Mouse (Mus musculus): ENCODE results near the gene Tk1. TPM values are rescaled to one million over a fixed set of nuclear protein-coding genes. Genes with fewer than 3 reads are reported as not detected.

Gene Tk1
- polyA plus RNA-seq, 1 experiment, result 52.8 TPM

DNA sequence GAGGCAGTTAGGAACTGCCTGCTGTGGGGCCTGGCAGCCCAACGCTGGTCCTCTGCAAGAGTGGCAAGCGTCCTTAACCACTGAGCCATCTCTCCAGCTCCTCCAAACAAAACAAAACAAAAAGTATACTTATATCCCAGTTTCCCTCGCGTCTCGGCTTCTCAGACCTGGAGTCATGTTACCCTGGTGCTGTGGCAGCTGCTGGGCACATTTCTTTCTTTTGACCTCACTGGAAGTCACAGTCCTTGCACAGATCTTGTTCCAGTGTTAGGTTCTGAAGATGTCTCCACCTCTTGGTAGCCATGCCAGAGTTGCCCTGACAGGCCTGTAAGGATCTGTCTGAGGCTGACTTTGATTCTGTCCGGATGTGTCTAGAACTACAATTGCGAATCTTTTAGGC lies 24.2 kb downstream of the Tk1 start:
- H3K4me2 ChIP-seq (ENCODE audit: low read depth), result peak overlapping the region; percentile 41
- peak; percentile 5 to 80 (median 72) for TF ChIP-seq MYOD1 (IDR thresholded peaks at IDR 0.05; ENCODE audit: control insufficient read depth in 1 of 3, insufficient read length in 2 of 3, low read depth in 2 of 3)
- TF ChIP-seq MAX (IDR thresholded peaks at IDR 0.05; ENCODE audit: low read depth), result no peak
- peak in 2 of 3 experiments; percentile 67 for TF ChIP-seq MYOG (IDR thresholded peaks at IDR 0.05; ENCODE audit: control insufficient read depth in 1 of 3, insufficient read depth in 1 of 3, insufficient read length in 2 of 3, low read depth in 2 of 3)
- TF ChIP-seq SRF (IDR thresholded peaks at IDR 0.05; ENCODE audit: control insufficient read depth, insufficient read length, low read depth), result no peak
- H3K27me3 ChIP-seq (ENCODE audit: control insufficient read depth, insufficient read depth, insufficient read length), result no peaks in the 10 kb centered on the region
- H3ac ChIP-seq (ENCODE audit: control insufficient read depth, insufficient read length), result no peak overlapping the region
- H3K4me3 ChIP-seq, result no peak overlapping the region
- no peaks in the 10 kb centered on the region for H3K36me3 ChIP-seq (ENCODE audit: control insufficient read depth, insufficient read depth)
- no peaks in the 10 kb centered on the region for H3K79me2 ChIP-seq (ENCODE audit: control insufficient read depth, insufficient read depth)

GRCm38 (mm10) chr11:117800038-117800437 lies 25.9 kb downstream of the Tk1 start:
- Histone ChIP-seq H3K27me3 (ENCODE audit: control insufficient read depth, insufficient read depth, insufficient read length) (no peaks in the 10 kb centered on the region), H3K79me2 (ENCODE audit: control insufficient read depth, insufficient read depth) (no peaks in the 10 kb centered on the region), H3K4me3 (no peak overlapping the region), H3ac (ENCODE audit: control insufficient read depth, insufficient read length) (no peak overlapping the region), H3K4me2 (ENCODE audit: low read depth) (no peak overlapping the region), H3K36me3 (ENCODE audit: control insufficient read depth, insufficient read depth) (no peaks in the 10 kb centered on the region)
- no peak for TF ChIP-seq MAX (IDR thresholded peaks at IDR 0.05; ENCODE audit: low read depth)
- TF ChIP-seq REST (IDR thresholded peaks at IDR 0.05; ENCODE audit: insufficient read depth, insufficient read length), result no peak
- no peak for TF ChIP-seq TCF3 (IDR thresholded peaks at IDR 0.05; ENCODE audit: insufficient read length, low read depth)
- TF ChIP-seq POLR2A (IDR thresholded peaks at IDR 0.05; ENCODE audit: insufficient read length, low read depth), result no peak
- TF ChIP-seq MYOG (IDR thresholded peaks at IDR 0.05; ENCODE audit: control insufficient read depth in 1 of 3, insufficient read depth in 1 of 3, insufficient read length in 2 of 3, low read depth in 2 of 3), result no peak
- TF ChIP-seq CEBPB (IDR thresholded peaks at IDR 0.05; ENCODE audit: insufficient read depth, poor library complexity, severe bottlenecking), result no peak
- TF ChIP-seq TCF12 (IDR thresholded peaks at IDR 0.05; ENCODE audit: insufficient read depth, poor library complexity, severe bottlenecking), result no peak
- TF ChIP-seq USF1 (IDR thresholded peaks at IDR 0.05; ENCODE audit: low read depth), result no peak
- no peak for TF ChIP-seq POLR2AphosphoS2 (IDR thresholded peaks at IDR 0.05; ENCODE audit: insufficient read length, low read depth)

DNA sequence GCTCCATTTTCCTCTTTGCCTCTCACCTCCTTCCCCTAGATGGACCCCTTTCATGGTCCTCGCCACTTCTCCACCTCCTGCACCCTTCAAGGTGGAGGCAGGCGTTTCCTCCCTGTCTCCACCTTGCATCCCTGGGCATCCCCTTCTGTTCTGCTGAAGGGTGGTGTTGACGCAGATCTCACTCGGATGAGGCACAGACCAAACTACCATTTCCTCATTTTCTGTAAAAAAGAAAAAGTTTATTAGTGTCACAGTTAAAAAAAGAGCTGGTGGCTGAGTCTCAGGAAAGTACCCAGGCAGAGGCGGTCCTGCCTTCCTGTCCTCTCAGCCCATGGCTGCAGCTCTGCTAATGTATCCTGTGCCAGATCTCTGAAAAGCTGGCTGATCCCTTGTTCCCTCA lies 26.7 kb downstream of the Tk1 start:
- Histone ChIP-seq H3K27me3 (ENCODE audit: control insufficient read depth, insufficient read depth, insufficient read length) (no peaks in the 10 kb centered on the region), H3K4me2 (ENCODE audit: low read depth) (no peak overlapping the region), H3K4me3 (no peak overlapping the region), H3K36me3 (ENCODE audit: control insufficient read depth, insufficient read depth) (no peaks in the 10 kb centered on the region), H3K79me2 (ENCODE audit: control insufficient read depth, insufficient read depth) (no peaks in the 10 kb centered on the region), H3ac (ENCODE audit: control insufficient read depth, insufficient read length) (no peak overlapping the region)
- TF ChIP-seq MYOD1 (IDR thresholded peaks at IDR 0.05; ENCODE audit: control insufficient read depth in 1 of 3, insufficient read length in 2 of 3, low read depth in 2 of 3) (no peak), MAX (IDR thresholded peaks at IDR 0.05; ENCODE audit: low read depth) (no peak), TCF3 (IDR thresholded peaks at IDR 0.05; ENCODE audit: insufficient read length, low read depth) (no peak), MYOG (IDR thresholded peaks at IDR 0.05; ENCODE audit: control insufficient read depth in 1 of 3, insufficient read depth in 1 of 3, insufficient read length in 2 of 3, low read depth in 2 of 3) (no peak), POLR2A (IDR thresholded peaks at IDR 0.05; ENCODE audit: insufficient read length, low read depth) (no peak), CEBPB (IDR thresholded peaks at IDR 0.05; ENCODE audit: insufficient read depth, poor library complexity, severe bottlenecking) (no peak), E2F4 (IDR thresholded peaks at IDR 0.05; ENCODE audit: insufficient read depth) (no peak), REST (IDR thresholded peaks at IDR 0.05; ENCODE audit: insufficient read depth, insufficient read length) (no peak), TCF12 (IDR thresholded peaks at IDR 0.05; ENCODE audit: insufficient read depth, poor library complexity, severe bottlenecking) (no peak), USF1 (IDR thresholded peaks at IDR 0.05; ENCODE audit: low read depth) (no peak), POLR2AphosphoS2 (IDR thresholded peaks at IDR 0.05; ENCODE audit: insufficient read length, low read depth) (no peak), SRF (IDR thresholded peaks at IDR 0.05; ENCODE audit: control insufficient read depth, insufficient read length, low read depth) (no peak)

DNA sequence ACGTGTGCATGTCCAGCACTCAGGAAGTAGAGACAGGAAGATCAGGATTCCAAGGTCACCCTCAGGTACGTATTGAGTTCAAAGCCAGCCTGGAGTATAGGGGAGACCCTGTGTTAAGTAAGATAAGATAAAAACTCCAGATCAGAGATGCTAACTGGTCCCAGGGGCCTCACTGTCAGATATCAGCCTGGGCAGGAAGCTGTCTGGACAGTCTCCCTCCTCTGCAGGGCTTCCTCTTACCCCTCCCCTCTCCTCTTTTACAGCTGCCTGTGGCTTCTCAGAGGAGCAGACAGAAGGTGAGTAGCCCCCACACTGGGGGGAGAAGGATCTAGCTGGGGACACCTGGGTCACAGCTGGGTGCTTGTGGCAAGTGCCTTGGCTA lies 27.7 kb downstream of the Tk1 start:
- TF ChIP-seq SRF (IDR thresholded peaks at IDR 0.05; ENCODE audit: control insufficient read depth, insufficient read length, low read depth) (no peak), MYOD1 (IDR thresholded peaks at IDR 0.05; ENCODE audit: control insufficient read depth in 1 of 3, insufficient read length in 2 of 3, low read depth in 2 of 3) (no peak), USF1 (IDR thresholded peaks at IDR 0.05; ENCODE audit: low read depth) (no peak), CEBPB (IDR thresholded peaks at IDR 0.05; ENCODE audit: insufficient read depth, poor library complexity, severe bottlenecking) (no peak), E2F4 (IDR thresholded peaks at IDR 0.05; ENCODE audit: insufficient read depth) (no peak), POLR2AphosphoS2 (IDR thresholded peaks at IDR 0.05; ENCODE audit: insufficient read length, low read depth) (no peak), POLR2A (IDR thresholded peaks at IDR 0.05; ENCODE audit: insufficient read length, low read depth) (no peak), TCF12 (IDR thresholded peaks at IDR 0.05; ENCODE audit: insufficient read depth, poor library complexity, severe bottlenecking) (no peak), REST (IDR thresholded peaks at IDR 0.05; ENCODE audit: insufficient read depth, insufficient read length) (no peak), MYOG (IDR thresholded peaks at IDR 0.05; ENCODE audit: control insufficient read depth in 1 of 3, insufficient read depth in 1 of 3, insufficient read length in 2 of 3, low read depth in 2 of 3) (no peak), MAX (IDR thresholded peaks at IDR 0.05; ENCODE audit: low read depth) (no peak), TCF3 (IDR thresholded peaks at IDR 0.05; ENCODE audit: insufficient read length, low read depth) (no peak)
- H3ac ChIP-seq (ENCODE audit: control insufficient read depth, insufficient read length), result no peak overlapping the region
- H3K79me2 ChIP-seq (ENCODE audit: control insufficient read depth, insufficient read depth), result no peaks in the 10 kb centered on the region
- no peak overlapping the region for H3K4me3 ChIP-seq
- no peak overlapping the region for H3K4me2 ChIP-seq (ENCODE audit: low read depth)
- H3K27me3 ChIP-seq (ENCODE audit: control insufficient read depth, insufficient read depth, insufficient read length), result no peaks in the 10 kb centered on the region
- no peaks in the 10 kb centered on the region for H3K36me3 ChIP-seq (ENCODE audit: control insufficient read depth, insufficient read depth)

DNA sequence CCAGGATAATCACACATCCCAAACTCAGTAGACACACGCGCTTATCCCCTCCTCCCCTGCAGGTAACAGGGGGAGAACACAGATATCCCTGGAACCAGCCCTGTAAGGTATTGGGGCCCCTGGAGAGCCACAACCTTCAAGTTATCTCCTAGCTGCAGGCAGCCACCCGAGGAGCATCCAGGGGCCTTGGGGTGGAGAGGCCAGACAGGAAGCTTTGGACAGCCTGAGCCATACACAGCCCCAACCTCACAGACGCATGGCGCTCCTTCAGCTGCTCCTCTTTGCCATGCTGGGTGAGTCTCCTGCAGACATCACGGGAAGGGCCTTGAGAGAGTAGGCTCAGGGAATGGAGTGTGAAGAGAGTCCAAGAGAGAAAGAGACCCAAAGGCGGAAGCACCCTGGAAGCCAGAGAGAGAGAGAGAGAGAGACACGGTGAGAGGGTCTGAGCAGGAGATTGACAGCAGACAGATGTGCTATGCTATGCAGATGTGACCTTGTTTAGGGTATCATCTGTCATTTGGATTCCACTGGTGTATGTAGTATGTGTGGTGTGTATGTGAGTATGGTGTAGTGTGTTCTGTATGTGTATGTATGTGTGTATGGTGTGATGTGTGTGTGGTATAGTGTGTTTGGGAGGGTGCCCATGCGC lies 28.3 kb downstream of the Tk1 start, which contains the start of gene 6030468B19Rik:
TSS of gene 6030468B19Rik (plus strand) at position 150 of the 649 bp plus-strand sequence.
- Histone ChIP-seq H3K4me3 (no peak within 1 kb of the TSS), H3ac (ENCODE audit: control insufficient read depth, insufficient read length) (no peak within 1 kb of the TSS), H3K4me2 (ENCODE audit: low read depth) (no peak within 1 kb of the TSS), H3K79me2 (ENCODE audit: control insufficient read depth, insufficient read depth) (no peaks in the 10 kb centered on the region), H3K36me3 (ENCODE audit: control insufficient read depth, insufficient read depth) (no peaks in the 10 kb centered on the region), H3K27me3 (ENCODE audit: control insufficient read depth, insufficient read depth, insufficient read length) (no peaks in the 10 kb centered on the region)
- TF ChIP-seq POLR2A (IDR thresholded peaks at IDR 0.05; ENCODE audit: insufficient read length, low read depth) (no peak), MAX (IDR thresholded peaks at IDR 0.05; ENCODE audit: low read depth) (no peak), MYOD1 (IDR thresholded peaks at IDR 0.05; ENCODE audit: control insufficient read depth in 1 of 3, insufficient read length in 2 of 3, low read depth in 2 of 3) (peak in 2 of 3 experiments; percentile 35 to 69), TCF12 (IDR thresholded peaks at IDR 0.05; ENCODE audit: insufficient read depth, poor library complexity, severe bottlenecking) (no peak), USF1 (IDR thresholded peaks at IDR 0.05; ENCODE audit: low read depth) (no peak), REST (IDR thresholded peaks at IDR 0.05; ENCODE audit: insufficient read depth, insufficient read length) (no peak), TCF3 (IDR thresholded peaks at IDR 0.05; ENCODE audit: insufficient read length, low read depth) (no peak)
